Mouse (Mus musculus): Measurements from ENCODE around the gene Mapk1ip1l.

- TF ChIP-seq CTCF (IDR thresholded peaks at IDR 0.05) (peak; percentile 88), EP300 (IDR thresholded peaks at IDR 0.05; ENCODE audit: insufficient read depth, low read depth, low read length) (peak; percentile 45; the same call in 1 of the 2 replicates)
These were observed 36.8 kb downstream of the Mapk1ip1l start for GRCm38 (mm10) chr14:47334819-47335218.
